10 mouse cellular contexts compared by ENCODE assay signal in genomic region chr1:156990112-156990511, GRCm38 (mm10). TPM values are rescaled to one million over a fixed set of nuclear protein-coding genes. Genes with fewer than 3 reads are reported as not detected.
DNase-seq lines count a peak whose midpoint lies in the region; ATAC-seq lines count a peak whose summit lies in the region.
"Had no signal": no experiment of that assay in that cellular context is flagged by ENCODE, and none has a peak within 500 bp of the region (broad histone marks: within the 10 kb centered on the region; RNA-seq: fewer than 3 reads in every experiment).

No protein-coding gene starts in this region.

- H3K27me3 ChIP-seq in forebrain, embryonic 11.5 days (ENCODE audit: control insufficient read depth, insufficient read depth, low read length), result no peaks in the 10 kb centered on the region
- H3K27me3 ChIP-seq in liver, embryonic 16.5 days (ENCODE audit: control insufficient read depth, insufficient read depth, low read depth, low read length), result no peaks in the 10 kb centered on the region
- H3K27me3 ChIP-seq: limb, embryonic 15.5 days had no signal

- H3K9me3 ChIP-seq in forebrain, embryonic 11.5 days (ENCODE audit: control insufficient read depth, low read length), result no peaks in the 10 kb centered on the region
- no peaks in the 10 kb centered on the region for H3K9me3 ChIP-seq in liver, embryonic 16.5 days (replicated peaks; ENCODE audit: control insufficient read depth, low read length)
- H3K9me3 ChIP-seq: limb, embryonic 15.5 days had no signal

- WGBS in forebrain, embryonic 11.5 days, result 54% methylated on average over 9 of the region's 9 CpGs
- WGBS in liver, embryonic 16.5 days (ENCODE audit: insufficient replicate concordance), result 46% methylated on average over 9 of the region's 9 CpGs

- H3K36me3 ChIP-seq in forebrain, embryonic 11.5 days (ENCODE audit: control insufficient read depth, insufficient read depth, low read length), result no peaks in the 10 kb centered on the region
- no peaks in the 10 kb centered on the region for H3K36me3 ChIP-seq in liver, embryonic 16.5 days (ENCODE audit: control insufficient read depth, insufficient read depth)
- H3K36me3 ChIP-seq: limb, embryonic 15.5 days had no signal

- DNase-seq in embryo, embryonic 10 days (ENCODE audit: low spot score), result peak; percentile 35
- no peak for DNase-seq in embryo, embryonic 9.5 days (ENCODE audit: extremely low spot score)
- peak; percentile 55 for DNase-seq in forebrain, embryonic 11.5 days (ENCODE audit: low spot score)
- peak; percentile 22 for DNase-seq in spleen, adult 12 weeks (ENCODE audit: low spot score)
- DNase-seq in urinary bladder, postnatal 10 days (ENCODE audit: low spot score), result no peak
- no peak for DNase-seq in urinary bladder, postnatal 14 days (ENCODE audit: low spot score)
- DNase-seq in lung, postnatal 25 days (ENCODE audit: low spot score), result no peak

- no peak overlapping the region for H3K4me2 ChIP-seq in forebrain, embryonic 11.5 days (ENCODE audit: low read depth, low read length, severe bottlenecking)
- no peak overlapping the region for H3K4me2 ChIP-seq in liver, embryonic 16.5 days (ENCODE audit: low read depth, low read length)
- H3K4me2 ChIP-seq: heart, embryonic 11.5 days; limb, embryonic 15.5 days had no signal

- H3K4me1 ChIP-seq in forebrain, embryonic 11.5 days (replicated peaks; ENCODE audit: control insufficient read depth, insufficient read depth, low read length), result no peaks in the 10 kb centered on the region
- peaks cover 46% of the 10 kb centered on the region for H3K4me1 ChIP-seq in liver, embryonic 16.5 days (ENCODE audit: control insufficient read depth, low read depth, low read length)
- H3K4me1 ChIP-seq: limb, embryonic 15.5 days had no signal

- no peak overlapping the region for H3K4me3 ChIP-seq in forebrain, embryonic 11.5 days (ENCODE audit: low read depth, low read length)
- H3K4me3 ChIP-seq in liver, embryonic 16.5 days (ENCODE audit: low read depth, low read length), result no peak overlapping the region
- H3K4me3 ChIP-seq: limb, embryonic 15.5 days had no signal

- peak; percentile 31; the same call in 1 of the 2 replicates for ATAC-seq in forebrain, embryonic 11.5 days (replicated peaks; ENCODE audit: low FRiP score)
- no peak for ATAC-seq in liver, embryonic 16.5 days (ENCODE audit: low read depth)

- H3K9ac ChIP-seq in forebrain, embryonic 11.5 days (ENCODE audit: low read length), result no peak overlapping the region
- no peak overlapping the region for H3K9ac ChIP-seq in liver, embryonic 16.5 days (ENCODE audit: low read depth, low read length)
- H3K9ac ChIP-seq: limb, embryonic 15.5 days had no signal

- no peak overlapping the region for H3K27ac ChIP-seq in forebrain, embryonic 11.5 days (ENCODE audit: low read depth, low read length)
- peak overlapping the region; percentile 15; the same call in 1 of the 2 replicates for H3K27ac ChIP-seq in liver, embryonic 16.5 days (ENCODE audit: low read length)

RNA-seq across cellular contexts. Expression of gene Ralgps2, which starts 50.7 kb away (rescaled TPM):
- 73.8 and 82.0 TPM in 2 replicates for polyA plus RNA-seq in forebrain, embryonic 11.5 days (2014; fragmentation: Nextera tagmentation; extraction: Ambion mirVana)
- polyA plus RNA-seq in liver, embryonic 16.5 days (2015; fragmentation: Nextera tagmentation; extraction: Ambion mirVana), result 13.1 and 14.2 TPM in 2 replicates

Comparison
In these comparisons a context has a peak if more than half of its experiments do, and no peak if none do; other contexts are left out.
1. DNase-seq: peak in embryo, embryonic 10 days (single experiment), forebrain, embryonic 11.5 days (single experiment) and spleen, adult 12 weeks (single experiment); none in embryo, embryonic 9.5 days (single experiment), urinary bladder, postnatal 10 days (single experiment), urinary bladder, postnatal 14 days (single experiment) and lung, postnatal 25 days (single experiment).